Mouse (Mus musculus) retina, adult 2 months (tissue): Measurements from ENCODE around the gene Ppp1r9a.

ENCODE experiments used
- DNase-seq: peaks from one replicate; pipeline ENCODE4 v3.0.0-alpha.2; 2012; ENCODE audit warnings: low read depth, low spot score

The Ppp1r9a gene

GRCm38 (mm10) chr6:4956651-4957050, 53.9 kb downstream of the Ppp1r9a start:
- no peak for DNase-seq

GRCm38 (mm10) chr6:4962197-4962596, 59.5 kb downstream of the Ppp1r9a start:
- no peak for DNase-seq

- no peak for DNase-seq
Observed at GRCm38 (mm10) chr6:4963049-4963448, 60.3 kb downstream of the Ppp1r9a start.

GRCm38 (mm10) chr6:4967236-4967635, 64.5 kb downstream of the Ppp1r9a start:
- DNase-seq: no peak

- no peak for DNase-seq
Observed at GRCm38 (mm10) chr6:4971229-4971628, 68.5 kb downstream of the Ppp1r9a start.

GRCm38 (mm10) chr6:4972808-4973207, 70.1 kb downstream of the Ppp1r9a start:
- DNase-seq: no peak

- no peak for DNase-seq
Observed at GRCm38 (mm10) chr6:4973337-4973736, 70.6 kb downstream of the Ppp1r9a start.

- DNase-seq: no peak
Observed at GRCm38 (mm10) chr6:4977515-4977914, 74.8 kb downstream of the Ppp1r9a start.

GRCm38 (mm10) chr6:4978249-4978648, 75.5 kb downstream of the Ppp1r9a start:
- no peak for DNase-seq

GRCm38 (mm10) chr6:4978897-4979296, 76.2 kb downstream of the Ppp1r9a start:
- no peak for DNase-seq

- DNase-seq: no peak
Observed at GRCm38 (mm10) chr6:4980113-4980512, 77.4 kb downstream of the Ppp1r9a start.

- DNase-seq: no peak
Observed at GRCm38 (mm10) chr6:4982686-4983162, 80.0 kb downstream of the Ppp1r9a start.

GRCm38 (mm10) chr6:4985668-4986067, 83.0 kb downstream of the Ppp1r9a start:
- no peak for DNase-seq

GRCm38 (mm10) chr6:4987084-4987483, 84.4 kb downstream of the Ppp1r9a start:
- DNase-seq: no peak

GRCm38 (mm10) chr6:4988688-4989087, 86.0 kb downstream of the Ppp1r9a start:
- no peak for DNase-seq

GRCm38 (mm10) chr6:4992308-4992707, 89.6 kb downstream of the Ppp1r9a start:
- no peak for DNase-seq

GRCm38 (mm10) chr6:4993600-4994160, 91.0 kb downstream of the Ppp1r9a start:
- no peak for DNase-seq

- DNase-seq: no peak
Observed at GRCm38 (mm10) chr6:4994161-4994919, 91.6 kb downstream of the Ppp1r9a start.

- no peak for DNase-seq
Observed at GRCm38 (mm10) chr6:4997599-4997998, 94.9 kb downstream of the Ppp1r9a start.

- DNase-seq: no peak
Observed at GRCm38 (mm10) chr6:4998929-4999328, 96.2 kb downstream of the Ppp1r9a start.

- DNase-seq: no peak
Observed at GRCm38 (mm10) chr6:5000788-5001187, 98.1 kb downstream of the Ppp1r9a start.

GRCm38 (mm10) chr6:5005491-5006275, 103.0 kb downstream of the Ppp1r9a start:
- no peak for DNase-seq
